Mouse (Mus musculus) E14TG2a.4 (cell line): ENCODE measurements at regions not wholly inside any gene's neighbourhood (a gene's known extent, or its start where the extent isn't known, plus 50 kb on each side); places are given as distances from the start of the nearest gene placed in this dataset.

Source experiments
- CTCF ChIP-seq: conservative IDR thresholded peaks from 2 replicates; pipeline ENCODE4 v1.5.1; 2014; ENCODE audit warnings: low read length
- NANOG ChIP-seq: IDR thresholded peaks from 2 replicates; pipeline ENCODE4 v1.6.1; 2014; ENCODE audit warnings: borderline replicate concordance, low read length, mixed read lengths

GRCm38 (mm10) chr1:179868656-179869055 is 65.2 kb upstream of the Ahctf1 start:
- TF ChIP-seq CTCF (no peak), NANOG (no peak)
